Mouse (Mus musculus) layer of hippocampus, postnatal 25 days (tissue): Measurements from ENCODE around the gene Zfp217. TPM values are rescaled to one million over a fixed set of nuclear protein-coding genes. Genes with fewer than 3 reads are reported as not detected.

ENCODE experiments used
- DNase-seq, 2 experiments: peaks; one replicate each; pipeline ENCODE4 v3.0.0; 2022; ENCODE audit warnings: mixed read lengths in 2 of 2, low spot score in 1 of 2; ENCODE audit errors: extremely low spot score in 1 of 2
- total RNA-seq, 2 experiments: library from RNA; stranded (reverse); gene quantifications; 2 replicates each; pipeline ENCODE4 v1.2.3; 2021

Zfp217 gene
- total RNA-seq, 2 experiments from 2014 or later: 2.6 to 5.4 TPM

DNA sequence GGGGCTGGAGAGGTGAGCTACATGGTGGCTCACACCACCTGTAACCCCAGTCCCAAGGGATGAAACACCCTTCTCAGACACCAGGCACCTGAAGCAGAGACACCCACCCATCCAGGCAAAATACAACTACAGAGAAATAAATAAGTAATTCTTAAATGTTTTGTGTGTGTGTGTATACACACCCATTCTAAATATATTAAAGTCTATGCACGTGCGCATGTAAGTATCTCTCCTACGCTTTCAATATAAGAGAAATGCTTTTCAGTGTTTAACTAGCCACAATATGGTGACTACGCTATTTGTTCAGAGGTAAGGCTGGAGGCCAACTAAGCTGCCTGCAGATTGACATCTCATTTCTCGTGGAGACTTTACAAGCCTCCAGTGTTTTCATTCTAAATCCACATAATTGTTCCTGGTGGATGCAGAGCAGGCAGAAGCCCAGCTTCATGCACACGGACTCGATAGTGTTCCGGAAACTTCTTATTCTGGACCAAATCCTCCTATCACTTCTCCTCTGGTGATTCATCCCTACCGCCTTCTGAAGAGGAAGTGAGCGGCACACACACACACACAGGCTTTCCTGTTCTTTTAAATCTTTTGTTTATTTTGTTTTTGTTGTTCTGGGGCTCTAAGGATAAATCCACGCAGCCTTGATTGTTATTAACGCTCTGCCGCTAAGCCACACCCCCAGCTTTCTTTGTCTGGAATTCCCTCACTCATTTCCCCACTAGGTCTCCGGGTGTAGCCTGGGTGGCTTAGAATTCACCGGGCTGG, 12.1 kb upstream of the Zfp217 start:
- no peak for DNase-seq

DNA sequence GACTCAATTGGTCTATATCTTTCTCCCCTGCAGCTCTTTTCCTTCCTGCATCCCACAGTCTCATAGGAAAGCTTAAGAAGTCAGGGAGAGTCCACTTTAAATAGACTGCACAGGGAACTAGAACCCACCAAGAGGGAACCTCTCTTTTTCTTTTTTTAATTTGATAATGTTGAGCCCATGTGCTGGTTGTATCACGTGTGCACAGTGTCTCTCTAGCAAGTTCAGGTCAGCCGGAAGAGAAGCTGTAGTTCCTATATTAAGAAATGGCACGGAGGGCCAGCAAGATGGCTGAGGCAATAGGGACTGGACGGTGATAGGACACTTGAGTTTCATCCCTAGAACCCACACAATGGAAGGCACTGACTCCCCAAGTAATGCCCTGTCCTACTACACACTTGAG, 11.1 kb upstream of the Zfp217 start:
- no peak for DNase-seq

DNA sequence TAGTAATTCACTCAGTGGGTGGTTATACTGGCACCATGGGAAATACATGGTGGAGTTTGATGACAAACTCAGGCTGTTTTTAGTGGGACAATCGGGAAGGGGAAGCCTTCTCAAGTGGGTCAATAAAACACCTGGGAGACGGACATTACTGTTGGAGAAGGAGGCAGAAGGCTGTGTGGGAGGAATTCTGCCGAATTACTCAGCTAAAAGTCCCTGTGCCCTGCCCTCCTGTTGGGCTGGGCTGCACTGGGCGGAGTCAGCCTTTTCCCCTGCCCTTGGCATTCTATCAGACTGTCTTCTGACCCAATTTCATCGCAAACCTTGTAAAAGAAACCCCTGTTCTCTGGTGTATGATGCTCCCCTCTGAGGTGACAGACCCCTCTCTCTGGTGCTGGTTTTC, 10.3 kb upstream of the Zfp217 start:
- DNase-seq: no peak

DNA sequence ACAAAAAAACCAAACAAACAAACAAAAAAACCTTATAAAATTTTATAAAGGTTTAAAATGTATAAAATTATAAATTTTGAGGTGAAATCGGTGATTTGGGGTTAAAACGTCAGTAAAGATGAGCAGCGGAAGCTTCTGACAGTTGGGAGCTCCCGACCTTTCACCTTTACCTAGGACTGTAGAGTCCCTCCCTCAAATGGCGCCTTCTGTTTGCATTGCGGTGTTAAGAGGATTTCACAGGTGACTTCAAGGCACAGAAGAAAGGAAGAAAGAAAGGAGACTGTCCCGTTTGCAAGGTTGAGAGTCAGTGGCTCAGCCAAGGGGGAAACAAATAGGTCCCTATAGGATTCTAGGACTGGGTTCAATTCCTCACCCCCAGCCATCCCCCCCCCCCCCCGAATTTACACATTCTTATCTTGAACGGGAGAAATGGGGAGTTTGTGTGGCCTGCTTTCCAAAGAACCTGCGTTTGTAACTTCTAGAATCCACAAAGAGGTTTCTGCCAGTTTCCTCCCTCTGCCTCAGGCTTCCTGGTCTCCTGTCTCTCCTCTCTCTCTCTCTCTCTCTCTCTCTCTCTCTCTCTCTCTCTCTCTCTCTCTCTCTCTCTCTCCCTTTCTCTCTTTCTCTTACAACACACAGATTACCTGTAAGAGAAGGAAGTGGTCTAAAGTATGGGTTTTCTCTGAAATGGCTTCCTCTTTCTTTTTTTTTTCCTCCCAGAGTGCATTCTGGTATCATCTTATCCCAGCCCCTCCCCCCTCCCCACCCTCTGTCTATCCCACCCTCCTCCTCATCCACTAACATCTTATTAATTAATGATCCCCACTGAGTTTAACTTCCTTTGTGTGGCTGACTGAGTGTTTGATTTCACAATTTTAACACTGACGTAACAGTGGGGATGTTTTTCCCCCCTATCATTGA, 9.6 kb upstream of the Zfp217 start:
- DNase-seq: no peak

DNA sequence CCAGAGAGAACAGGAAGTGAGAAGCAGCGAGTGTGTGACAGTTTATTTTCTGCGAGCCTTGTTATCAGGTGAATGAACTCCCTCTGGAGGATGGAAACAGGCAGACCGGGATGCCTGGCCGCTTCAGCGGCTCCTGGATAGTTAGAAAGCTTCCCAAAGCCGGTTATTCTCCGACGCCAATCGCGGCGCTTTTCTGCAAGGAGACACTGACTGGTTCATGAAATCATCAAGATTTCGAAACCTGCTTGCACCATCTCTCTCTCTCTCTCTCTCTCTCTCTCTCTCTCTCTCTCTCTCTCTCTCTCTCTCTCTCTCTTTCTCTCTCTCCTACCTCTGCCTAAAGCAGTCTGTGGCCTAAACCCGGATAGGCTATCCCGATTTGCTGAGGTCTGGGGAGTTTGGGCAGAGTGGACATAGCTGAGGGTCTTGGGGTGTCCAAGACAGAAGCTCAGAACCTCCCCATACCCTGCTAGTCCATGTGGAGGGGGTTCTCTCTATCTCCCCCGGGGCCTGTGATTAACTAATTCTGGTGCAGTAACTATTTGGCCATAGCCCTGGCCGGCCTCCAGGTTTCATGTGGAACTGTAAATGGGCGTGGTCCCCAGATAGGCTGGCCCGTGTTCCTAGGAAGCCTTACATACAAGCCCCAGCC, 7.3 kb upstream of the Zfp217 start:
- DNase-seq: peak in 1 of 2 experiments; percentile 20

DNA sequence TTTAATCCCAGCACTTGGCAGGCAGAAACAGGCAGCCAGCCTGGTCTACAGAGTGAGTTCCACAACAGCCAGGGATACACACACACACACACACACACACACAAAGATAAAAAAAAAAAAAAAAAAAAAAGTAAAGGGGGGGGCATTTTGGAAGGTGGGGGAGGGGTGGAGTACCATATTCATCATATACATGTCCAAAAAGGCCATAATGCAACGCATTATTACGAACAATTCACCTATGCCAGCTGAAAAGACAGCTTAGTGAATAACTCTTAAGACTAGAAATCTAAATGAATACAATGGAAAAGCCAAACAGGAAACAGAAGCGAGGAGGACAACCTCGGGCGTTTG, 6.8 kb upstream of the Zfp217 start:
- no peak for DNase-seq

DNA sequence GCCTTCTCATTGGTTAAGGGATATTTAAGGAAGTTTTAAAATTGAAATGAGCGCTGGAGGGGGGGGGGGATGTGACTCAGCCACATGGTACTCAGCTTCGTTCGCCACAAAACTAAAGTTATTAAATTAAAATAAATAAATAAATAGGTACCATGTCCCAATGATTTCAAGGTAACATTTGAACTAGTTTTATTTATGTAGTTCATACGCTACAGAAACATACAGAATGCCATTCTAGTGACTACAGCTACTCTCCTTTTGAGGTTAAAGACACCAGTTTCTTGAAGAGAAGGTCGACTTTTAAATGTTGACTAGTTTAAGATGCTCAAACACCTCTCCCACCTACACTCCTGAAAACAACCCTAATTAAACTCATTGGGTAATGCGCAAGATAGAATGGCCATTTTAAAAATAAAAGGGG, 6.4 kb upstream of the Zfp217 start:
- no peak for DNase-seq

DNA sequence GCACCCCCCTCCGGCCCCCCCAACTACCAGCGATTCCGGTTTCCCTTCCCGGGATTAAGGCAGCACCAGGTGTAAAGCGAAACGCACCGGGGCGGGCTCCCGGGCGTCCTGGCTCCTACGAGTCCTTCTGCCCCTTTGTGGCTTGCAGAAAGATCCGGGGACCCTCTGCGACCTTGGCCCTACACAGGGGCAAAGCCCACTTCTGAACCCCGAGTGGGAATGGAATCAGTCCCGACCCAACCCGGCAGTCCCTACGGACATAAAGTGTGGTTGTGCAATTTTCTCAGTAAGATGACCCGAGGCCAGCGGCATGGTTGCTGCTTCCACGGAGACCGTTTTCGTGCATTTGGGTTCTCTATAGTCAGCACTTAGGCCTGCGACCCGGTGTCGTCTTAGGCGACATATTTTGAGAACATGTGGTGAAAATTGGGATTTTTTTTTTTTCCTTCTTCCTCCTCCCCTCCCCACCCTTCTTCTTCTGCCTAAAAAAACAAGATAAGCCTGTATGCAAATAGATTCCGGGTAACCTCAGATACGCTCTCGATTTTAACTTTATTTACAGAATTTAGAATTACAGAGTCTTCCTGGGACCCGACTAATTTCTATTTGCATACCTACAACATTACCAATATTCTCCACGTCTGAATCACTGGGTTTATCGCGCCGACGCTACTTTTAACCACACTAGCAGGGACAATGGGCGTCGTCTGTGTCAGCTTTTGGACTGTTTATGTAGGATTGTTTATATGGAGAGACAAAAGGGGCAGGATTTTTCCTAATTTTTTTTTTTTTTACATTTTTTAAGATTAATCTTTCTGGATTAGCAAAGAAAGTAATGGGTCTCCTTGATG, 5.7 kb upstream of the Zfp217 start:
- DNase-seq: no peak

DNA sequence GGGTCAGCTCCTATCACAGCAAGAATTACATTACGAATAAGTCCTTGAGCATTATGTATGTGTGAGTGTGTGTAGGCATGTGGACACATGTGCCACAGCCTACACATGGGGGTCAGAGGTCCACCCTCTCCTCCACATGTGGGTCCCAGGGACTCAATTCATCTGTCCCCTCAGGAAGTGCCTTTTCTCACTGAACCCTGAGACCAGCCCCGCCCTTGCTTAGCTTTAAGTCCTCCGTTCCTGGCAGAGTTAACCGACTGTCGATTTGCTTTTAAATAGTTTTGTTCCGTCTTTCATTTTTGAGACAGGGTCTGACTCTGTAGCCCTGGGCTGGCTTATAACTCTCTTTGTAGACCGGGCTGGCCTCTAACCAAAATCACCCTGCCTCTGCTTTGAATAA, 5.0 kb upstream of the Zfp217 start:
- no peak for DNase-seq

DNA sequence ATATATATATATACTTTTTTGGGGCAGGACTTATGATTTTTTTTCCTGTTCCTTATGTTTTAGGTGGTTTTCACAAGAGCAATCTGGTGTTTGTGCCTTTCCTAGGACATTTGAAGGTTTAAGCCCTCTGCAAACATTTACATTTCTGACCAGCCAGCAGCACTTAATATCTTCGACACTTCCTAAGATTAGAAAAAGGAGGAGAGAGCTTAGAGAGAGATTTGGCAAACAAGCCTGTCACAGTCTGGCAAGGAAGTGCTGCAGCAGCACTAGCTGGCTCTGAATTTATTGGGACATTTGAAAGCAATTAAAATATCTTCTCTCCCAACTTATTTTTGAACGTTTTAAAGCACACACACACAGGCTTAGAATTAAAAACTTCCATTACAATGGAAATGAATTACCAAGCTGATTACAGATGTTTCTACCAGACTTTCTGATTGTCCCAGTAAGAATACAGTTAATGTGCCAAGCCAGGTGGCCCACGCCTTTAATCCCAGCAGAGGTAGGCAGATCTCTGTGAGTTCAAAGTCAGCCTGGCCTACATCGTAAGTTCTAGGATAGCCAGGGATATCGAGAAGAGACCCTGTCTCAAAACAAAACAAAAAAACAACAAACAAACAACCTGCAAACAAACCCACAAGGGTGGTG, 4.3 kb upstream of the Zfp217 start:
- no peak for DNase-seq

DNA sequence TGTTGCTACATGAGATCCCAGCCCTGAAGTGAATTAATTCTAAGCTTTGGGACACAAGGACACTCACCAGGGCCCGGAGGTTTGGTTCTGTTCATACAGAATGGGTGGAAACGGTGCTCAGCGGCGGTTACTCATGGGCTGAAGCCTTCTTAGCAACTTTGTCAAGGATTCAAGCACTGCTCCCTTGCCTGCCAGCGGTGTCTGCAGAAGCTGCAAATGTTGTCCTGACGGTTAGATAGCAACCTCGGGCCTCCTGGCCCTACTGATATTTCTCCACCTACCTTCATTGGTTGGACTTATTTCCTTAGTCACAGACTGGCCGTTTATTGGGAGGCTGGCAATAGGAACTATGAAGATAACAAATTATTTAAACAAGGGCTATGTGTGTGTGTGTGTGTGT, 3.6 kb upstream of the Zfp217 start:
- DNase-seq: no peak

DNA sequence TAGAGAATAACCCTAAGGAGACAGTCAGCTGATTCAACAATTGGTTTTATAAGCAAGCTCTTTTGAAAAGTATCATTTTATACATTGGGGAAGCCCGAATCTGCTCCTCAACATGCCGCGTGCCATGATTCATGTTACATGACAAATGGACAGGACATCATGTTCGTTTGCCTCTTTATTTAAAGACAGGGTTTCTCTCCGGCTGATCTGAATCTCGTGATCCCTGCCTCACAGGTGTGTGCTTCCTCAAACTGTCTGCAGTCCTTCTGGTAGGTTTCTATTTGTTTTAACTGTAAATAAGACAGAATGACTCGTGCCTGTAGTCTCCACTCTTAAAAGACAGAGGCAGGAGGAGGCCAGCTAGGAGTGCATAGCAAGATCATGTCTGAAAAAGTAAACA, 925 bp upstream of the Zfp217 start:
- DNase-seq: no peak

DNA sequence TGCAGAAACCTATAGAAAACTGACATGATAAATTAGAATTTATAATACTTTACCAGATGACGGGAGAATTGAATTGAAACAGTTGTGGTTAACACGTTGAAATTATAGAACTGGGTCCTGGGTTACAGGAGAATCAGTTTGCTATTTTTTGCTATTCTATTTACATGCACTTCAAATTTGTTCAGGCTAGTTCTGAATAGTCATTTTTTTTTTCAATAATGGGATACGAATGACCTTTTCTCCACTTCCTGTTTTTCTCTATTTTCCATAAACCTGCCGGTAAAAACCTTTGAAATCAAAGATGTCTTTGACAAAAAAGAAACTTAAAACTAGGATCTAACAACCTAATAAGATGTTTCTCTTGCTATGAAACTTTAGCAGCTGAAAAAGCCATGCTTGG, 733 bp downstream of the Zfp217 start:
- DNase-seq: no peak

DNA sequence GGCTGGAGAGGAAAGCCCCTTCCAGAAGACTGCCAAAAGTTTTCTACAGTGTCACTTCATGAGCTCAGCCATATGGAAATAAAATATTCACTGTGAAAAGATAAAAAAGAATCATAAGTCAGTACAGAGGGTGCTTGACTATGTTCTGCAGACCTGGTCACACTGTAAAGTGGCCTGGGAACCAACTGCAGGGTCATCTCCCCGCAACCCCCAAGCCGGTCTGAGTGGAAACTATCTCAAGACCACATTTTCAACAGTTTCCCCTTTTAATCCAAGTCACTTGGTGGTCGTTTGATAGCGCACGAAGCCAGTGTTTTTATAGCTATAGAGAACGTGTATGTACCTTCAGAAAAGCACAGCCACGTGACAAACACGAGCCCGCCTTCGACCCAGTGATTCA, 3.6 kb downstream of the Zfp217 start:
- no peak for DNase-seq

DNA sequence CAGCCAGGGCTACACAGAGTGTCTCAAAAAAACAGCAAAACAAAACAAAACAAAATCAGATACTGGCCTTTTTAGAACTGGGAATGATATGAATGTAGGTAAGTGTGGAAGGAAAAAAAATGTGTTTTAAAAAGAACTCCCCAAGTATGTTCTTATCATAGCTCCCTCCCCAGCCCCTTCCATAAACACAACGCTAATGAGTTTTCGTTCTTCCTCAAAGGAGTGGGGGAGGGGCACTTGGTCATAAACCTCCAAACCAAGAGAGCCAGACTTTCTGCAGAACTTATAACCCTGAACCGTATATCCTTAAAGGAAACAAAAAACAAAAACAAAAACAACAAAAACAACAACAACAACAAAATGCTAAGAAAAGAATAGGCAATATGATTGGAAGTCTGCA, 4.0 kb downstream of the Zfp217 start:
- DNase-seq: no peak

DNA sequence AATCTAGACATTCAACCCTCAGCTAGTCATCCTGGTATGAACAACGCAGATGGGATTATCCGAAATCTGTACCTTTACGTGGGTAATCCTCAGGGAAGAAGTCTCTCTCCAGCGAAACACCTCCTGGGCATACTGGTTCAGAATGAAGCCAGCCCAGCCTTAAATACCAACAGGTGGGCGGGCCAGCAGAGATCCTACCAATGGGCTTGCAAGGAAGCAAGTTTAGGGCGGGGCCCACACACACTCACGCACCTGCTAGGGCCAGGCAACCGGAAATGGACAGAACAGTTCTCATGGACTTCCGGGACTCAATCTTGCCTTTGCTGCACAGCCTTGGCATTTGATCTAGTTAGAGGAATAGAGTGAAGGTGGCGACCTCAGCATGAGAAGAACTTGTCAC, 5.4 kb downstream of the Zfp217 start:
- DNase-seq: no peak

DNA sequence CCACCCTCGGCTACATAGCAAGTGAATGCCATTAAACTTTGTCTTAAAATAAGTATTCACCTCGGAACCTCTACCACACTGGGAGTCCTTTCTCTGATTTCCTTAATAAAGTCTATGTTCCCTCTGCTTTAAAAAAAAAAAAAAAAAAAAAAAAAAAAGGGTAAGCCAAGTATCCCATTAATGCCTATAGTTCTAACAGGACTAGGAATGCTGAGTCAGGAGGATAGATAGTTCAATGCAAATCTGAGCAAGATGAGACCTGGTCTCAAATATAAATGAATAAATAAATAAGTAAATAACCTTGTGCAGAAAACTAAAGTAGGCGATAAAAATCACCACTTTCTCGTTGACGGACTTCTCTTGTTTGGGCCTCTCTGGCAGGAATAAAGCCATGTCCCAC, 6.4 kb downstream of the Zfp217 start:
- no peak for DNase-seq

DNA sequence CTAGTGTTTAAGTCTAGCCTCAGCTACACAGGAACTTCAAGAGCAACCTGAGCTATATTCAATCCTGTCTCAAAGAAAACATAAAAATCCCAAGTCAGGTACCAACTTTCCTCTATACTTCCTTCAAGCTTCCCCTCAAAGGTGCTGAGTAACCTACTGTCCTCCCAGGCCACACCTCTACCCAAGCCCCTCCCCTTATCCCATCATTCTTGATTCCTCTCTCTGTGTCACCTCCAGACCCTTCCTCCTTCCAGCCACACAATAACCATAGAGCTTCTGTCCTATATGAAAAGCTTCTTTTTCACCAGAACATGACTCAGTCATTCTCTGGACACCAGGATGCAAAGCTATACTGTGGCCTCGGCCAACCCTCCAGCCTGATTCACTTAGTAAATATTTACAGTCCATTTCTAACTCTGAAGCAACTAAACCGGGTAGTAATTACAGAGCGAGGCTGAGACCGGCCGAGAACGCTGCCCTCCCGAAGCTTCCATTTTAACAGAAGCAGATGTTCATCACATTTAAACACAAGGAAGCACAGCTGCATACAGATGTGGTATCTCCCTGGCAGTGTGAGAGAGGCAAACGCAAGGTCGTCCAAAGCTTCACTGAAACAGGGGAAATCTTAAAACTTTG, 8.4 kb downstream of the Zfp217 start:
- no peak for DNase-seq

DNA sequence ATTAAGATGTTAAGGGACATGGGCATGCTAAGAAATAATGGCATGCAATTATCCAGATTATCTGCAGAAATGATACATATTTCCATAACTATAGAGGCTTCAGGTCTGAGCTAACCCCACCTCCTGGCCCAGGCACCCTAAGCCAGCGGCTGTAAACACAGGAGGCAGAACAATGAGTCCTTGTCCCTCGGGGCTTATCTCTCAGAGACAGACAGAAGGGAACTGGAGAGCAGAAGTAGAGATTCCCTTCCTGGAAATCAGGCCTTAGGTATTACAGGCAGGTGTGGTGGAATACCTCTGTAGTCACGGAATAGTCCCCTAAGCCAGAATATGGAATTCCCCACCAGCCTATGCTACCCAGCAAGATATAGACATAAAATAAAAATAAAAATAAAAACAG, 11.0 kb downstream of the Zfp217 start:
- DNase-seq: no peak
